Mouse (Mus musculus) cerebellum, adult (tissue): ENCODE measurements around the gene Knl1.

Experiments
- ATAC-seq: cut with Nextera tagmentation; 2 replicates; pipeline ENCODE4 v1.9.2; 2017; ENCODE audit warnings: mild to moderate bottlenecking, moderate library complexity, mixed read lengths; ENCODE audit not compliant: insufficient number of reproducible peaks, low FRiP score, low TSS enrichment

The Knl1 gene

DNA sequence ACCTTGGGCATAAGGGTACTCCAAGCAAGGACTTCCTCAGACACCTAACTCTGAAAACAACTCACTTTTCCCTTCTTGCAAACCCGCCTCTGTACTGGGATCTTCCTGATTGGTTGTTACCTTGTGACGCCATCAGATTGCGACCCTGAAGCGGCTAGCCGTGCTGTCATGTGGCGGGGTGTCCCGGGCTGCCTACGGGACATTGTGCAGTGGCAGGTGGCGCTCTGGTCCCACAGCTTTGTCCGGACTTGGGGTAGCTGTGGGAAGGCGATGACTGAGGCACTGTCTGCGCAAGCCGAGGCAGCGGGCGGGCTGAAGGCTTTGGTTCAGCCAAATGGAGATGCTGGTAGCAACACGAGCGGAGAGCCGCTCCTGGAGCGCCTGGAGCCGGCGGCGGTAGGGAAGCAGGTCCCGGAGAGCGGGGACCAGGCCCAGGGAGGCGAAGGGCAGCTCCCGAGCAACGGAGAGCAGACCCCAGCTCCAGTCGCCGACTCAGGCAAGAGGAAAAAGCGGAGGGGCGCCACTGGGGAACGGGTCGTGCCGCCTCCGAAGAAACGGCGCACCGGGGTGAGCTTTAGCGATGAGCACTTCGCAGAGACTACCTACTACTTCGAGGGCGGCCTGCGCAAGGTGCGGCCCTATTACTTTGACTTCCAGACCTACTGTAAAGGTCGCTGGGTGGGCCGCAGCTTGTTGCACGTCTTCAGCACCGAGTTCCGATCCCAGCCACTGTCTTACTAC, 12.1 kb upstream of the Knl1 start, which contains the start of gene Rpusd2:
TSS of gene Rpusd2 (plus strand) at position 135 of the 741 bp plus-strand sequence.
- peak; percentile 93 for ATAC-seq

DNA sequence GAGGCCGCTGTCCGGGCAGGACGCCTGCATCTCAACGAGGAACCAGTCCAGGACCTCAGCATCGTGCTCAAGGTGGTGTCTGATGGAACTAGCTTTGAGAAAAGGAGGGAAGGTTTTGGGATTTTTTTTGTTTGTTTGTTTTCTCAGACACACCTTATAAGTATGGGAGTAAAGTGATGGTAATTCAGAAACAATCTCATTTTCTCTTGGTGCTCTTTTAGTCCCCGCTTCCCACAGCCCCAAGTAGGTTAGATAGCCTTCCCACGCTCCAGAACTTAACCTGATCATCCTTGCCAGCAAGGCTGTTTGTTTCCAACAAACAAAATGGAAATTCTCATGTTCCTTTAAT, 11.5 kb upstream of the Knl1 start:
- no peak for ATAC-seq

- no peak for ATAC-seq
Measured at GRCm38 (mm10) chr2:119040882-119041281, 6.0 kb upstream of the Knl1 start.

DNA sequence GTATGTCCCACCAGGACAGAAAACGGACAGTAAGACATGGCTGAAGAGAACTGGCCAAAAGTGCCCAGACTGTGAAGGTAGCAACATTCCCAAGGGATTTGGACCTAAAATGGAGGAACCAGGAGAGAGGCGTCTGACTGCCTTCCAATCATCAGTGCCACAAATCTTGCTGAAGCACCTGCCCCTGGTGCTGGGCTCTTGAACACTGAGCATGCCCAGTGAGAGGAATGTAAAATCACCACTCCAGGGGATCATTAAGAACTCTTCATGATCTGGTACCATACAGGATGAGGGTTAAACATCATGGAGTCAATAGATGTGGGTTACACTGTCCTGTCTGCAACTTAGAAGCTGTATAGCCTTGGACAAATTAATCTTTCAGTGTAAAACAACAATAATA, 1.8 kb upstream of the Knl1 start:
- no peak for ATAC-seq

DNA sequence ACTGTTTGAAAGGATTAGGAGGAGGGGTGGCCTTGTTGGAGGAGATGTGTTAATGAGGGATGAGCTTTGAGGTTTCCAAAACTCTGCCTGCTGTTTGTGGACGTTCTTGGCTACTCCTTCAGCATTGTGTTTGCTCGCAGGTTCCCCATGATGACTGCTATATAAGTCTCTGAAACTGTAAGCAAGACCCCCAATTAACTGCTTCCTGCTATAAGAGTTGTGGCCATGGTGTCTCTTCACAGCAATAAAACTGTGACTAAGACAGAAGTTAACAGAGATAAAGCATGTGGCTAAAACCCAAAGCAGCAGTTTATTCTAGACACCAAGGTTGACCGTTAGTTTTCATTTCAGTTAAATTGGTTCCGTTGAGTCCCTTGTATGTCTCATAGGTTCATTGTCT, 930 bp downstream of the Knl1 start:
- no peak for ATAC-seq

DNA sequence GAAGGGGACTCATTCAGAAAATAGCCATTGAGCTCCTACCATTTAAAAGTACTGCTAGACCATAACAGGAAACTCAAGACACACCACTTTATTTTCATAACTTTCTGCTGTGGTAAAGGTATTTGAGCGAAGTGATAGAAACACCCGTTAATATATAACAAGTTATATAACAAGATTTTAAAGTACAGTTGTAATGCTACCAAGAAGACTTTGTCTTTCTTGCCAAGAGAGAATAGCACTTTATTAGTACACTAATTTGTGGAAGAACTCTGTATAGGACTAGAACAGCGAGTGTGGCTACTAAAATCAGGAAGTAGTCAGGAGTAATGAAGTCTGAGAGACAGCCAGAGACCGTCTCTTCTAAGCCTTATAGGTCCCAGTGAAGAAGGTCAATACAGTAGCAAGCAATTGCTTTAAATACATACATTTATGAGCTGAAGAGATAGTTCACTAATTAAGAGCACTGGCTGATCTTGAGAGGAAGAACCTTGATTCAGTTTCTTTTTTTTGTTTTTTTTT, 3.3 kb downstream of the Knl1 start:
- ATAC-seq, result no peak

DNA sequence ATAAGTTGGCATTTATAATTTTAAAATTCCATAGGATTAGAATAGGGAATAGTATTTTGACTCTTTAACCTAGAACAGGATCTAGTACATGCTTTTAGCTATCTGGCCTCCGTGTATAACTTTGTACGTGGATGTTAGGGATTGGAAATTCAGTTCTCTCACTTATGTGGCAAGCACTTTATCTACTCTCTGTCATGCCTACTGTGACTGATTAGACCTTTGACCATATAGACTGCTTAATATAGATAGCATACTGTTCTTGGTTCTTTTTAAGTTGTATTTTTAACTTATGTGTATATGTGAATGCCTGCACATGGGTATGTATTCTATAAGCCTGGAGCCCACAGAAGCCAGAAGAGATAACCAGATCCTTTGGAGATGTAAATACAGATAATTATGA, 13.2 kb downstream of the Knl1 start:
- ATAC-seq, result no peak

DNA sequence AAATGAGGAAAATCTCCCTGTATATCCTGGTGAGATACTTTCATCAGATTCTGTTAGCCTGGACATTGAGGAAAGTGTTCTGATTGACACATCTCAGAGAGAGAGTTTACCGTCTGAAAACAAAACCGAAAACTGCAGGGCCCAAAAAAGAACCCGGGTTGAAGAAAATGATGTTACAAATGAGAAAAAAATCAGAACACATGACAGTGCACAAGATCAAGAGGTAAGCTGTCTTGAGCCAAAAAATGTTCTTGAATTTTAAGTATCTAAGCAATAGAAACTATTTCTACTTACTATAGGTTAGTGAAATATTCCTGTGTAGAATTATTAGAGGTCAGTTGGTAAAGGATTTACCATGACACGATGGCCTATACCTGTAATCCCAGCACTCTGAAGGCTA, 25.5 kb downstream of the Knl1 start:
- ATAC-seq, result no peak

DNA sequence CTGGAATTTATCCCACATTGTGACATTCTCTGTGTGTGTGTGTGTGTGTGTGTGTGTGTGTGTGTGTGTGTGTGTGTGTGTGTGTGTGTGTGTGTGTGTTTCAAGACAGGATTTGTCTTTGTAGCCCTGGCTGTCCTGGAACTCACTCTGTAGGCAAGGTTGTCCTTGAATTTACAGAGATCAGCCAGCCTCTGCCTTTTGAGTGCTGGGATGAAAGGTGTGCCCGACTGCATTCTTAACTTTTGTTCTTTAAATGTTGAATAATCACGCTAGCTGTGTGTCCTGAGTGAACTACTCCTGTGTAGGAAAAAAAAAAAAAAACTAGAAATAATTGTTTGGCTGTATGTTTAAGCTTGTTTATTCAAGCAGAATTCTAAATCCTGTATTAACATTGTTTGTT, 39.2 kb downstream of the Knl1 start:
- no peak for ATAC-seq

GRCm38 (mm10) chr2:119101552-119101951, 54.6 kb downstream of the Knl1 start:
- no peak for ATAC-seq

DNA sequence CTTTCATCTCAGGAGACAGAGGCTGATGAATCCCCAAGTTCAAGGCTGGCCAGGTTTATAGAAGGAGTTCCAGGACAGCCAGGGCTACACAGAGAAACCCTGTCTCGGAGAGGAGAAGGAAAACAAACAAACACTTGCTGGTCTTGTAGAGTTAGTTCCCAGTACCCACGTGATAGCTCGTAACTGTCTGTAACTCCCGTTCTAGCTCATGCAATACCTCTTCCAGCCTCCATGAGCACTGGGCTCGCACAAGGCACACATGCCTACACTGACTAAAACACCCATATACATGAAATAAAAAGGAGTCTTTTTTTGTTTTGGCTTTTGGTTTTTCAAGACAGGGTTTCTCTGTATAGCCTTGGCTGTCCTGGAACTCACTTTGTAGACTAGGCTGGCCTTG, 59.7 kb downstream of the Knl1 start:
- ATAC-seq, result no peak

- no peak for ATAC-seq
Measured at GRCm38 (mm10) chr2:119108554-119108953, 61.6 kb downstream of the Knl1 start.

DNA sequence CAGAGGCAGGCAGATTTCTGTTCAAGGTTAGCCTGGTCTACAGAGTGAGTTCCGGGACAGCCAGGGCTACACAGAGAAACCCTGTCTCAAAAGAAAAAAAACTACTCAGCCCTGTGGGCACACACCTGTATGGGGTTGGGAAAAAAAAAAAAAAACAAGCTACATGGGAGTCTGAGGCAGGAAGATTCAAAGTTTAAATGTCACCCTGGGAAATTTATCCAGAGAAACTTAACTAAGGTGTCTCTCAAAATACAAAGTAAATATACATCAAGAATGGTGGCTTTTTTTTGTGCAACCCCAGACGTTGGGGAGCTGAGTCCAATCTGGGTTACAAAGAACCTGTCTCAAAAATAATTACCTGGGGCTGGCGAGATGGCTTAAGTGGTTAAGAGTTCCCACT, 64.1 kb downstream of the Knl1 start:
- ATAC-seq, result no peak

- ATAC-seq, result peak; percentile 95
Measured at GRCm38 (mm10) chr2:119112438-119113112, 65.7 kb downstream of the Knl1 start, which contains the start of gene Rad51. TSS of gene Rad51 (plus strand) at chr2:119112793.

DNA sequence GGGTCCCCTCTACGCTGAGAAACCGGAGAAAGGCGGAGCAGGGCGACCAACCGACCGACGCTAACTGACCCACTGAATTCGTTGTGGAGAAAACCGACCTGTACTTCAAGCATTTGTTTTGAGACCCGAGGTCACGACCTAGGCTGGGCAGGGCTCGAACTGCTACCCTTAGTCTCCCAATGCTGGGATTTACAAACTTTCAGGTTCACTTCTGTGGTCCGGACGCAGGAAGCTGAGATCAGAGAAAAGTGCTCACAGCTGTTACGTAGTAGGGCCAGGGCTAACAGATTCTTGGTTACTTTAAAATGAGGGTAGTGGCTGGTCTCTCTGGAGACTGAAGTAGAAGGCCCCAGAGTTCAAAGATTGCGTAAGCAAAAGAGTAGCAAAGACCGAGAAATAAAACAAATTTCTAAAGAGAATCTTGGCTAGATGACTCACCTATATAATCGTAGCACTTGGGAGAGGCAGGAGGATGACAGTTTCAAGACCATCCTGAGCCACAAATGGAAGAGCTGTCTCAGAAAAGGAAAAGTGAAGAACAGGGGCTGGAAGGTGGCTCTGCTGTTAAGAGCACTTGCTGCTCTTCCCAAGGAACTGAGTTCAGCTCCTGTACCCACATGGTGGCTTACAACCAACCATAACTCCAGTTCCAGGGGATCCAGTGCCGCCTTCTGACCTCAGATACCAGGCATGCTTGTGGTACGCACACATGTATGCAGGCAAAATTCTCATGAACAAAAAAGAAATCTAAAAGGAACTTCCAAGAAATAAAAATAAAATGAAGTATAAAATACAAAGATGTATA, 66.4 kb downstream of the Knl1 start:
- no peak for ATAC-seq

GRCm38 (mm10) chr2:119136346-119136898, 89.5 kb downstream of the Knl1 start:
- no peak for ATAC-seq

DNA sequence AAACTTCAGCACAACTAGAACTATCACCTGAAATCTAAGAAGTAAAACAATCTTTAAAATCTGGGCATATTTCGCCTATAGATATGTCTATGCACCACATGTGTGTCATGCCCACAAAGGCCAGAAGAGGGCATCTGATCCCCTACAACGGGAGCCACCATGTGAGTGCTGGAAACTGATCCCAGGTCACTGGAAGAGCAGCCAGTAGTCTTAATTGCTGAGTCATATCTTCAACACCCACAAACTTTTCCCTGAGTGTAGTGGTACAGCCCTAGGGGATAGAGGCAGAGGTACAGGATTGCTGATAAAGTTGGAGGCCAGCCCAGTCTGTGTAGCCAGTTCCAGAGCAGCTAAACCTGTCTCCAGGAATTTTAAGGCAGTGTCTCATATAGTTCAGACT, 98.3 kb downstream of the Knl1 start:
- ATAC-seq, result no peak

DNA sequence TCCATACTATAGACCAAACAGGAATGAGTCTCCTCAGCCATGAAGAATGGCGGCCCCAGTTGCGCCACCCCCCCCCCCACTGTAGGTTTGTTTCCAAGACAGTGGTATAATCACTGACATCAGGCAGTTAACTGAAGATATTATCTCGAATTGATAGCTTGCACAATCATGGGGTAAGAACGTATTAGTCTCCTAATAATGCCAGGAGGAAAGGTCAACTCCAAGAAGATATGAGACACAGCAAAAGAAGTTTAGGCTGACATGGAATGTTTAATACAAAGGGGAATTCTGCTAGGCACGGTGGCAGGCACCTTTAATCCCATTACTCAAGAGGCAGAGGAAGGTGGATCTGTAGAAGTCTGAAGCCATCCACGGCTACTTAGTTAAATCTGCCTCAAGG, 99.5 kb downstream of the Knl1 start:
- no peak for ATAC-seq

DNA sequence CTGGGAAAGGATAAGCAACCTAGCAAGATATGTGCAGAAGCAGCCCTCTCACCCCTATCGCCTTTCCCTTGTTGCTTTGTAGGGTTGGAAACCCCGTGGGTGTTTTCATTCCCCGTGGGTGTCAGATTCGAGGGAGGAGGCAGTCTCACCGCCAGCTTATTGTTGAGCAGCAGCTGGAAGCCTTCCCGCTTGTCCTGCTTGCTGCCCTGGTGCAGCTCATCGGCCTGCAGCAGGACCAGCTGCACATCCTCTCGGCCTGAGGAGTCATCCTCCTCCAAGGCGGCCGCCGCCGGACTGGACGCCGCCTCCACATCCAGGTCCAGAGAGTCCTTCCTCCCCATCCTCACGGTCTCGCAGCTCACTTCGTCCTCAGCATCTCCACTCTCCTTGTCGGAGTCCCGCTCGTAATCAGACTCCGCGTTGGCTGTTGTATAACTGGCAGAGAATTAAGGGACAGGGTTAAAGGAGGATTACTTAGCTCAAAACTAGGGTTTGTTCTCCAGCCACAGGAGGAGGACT, 100.3 kb downstream of the Knl1 start:
- ATAC-seq, result no peak

- no peak for ATAC-seq
Measured at GRCm38 (mm10) chr2:119147775-119148174, 100.9 kb downstream of the Knl1 start.

DNA sequence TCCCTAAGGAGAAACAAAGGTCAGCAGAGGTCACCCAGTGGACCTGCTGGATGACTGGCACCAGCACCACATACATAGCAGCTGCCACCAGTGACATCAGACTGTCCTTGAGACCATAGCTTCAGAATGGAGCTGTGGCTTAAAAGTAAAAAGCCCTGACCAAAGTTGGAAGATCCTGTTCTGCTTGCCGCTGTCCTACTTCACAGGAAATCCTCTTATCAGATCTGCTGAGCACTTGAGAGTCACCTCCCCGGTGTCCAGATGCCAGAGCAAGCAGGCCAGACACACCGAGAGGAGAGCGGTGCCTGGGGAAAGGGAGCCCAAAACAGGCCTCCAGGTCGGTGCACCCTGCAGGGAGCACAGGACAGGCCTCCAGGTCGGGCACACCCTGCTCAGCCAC, 105.3 kb downstream of the Knl1 start:
- no peak for ATAC-seq
